Mouse (Mus musculus) cerebellum, adult 2 months (tissue): ENCODE data around the gene Zfp941.

Experiments used
- CTCF ChIP-seq: fragments of 200-500 bp; IDR thresholded peaks from 2 replicates; pipeline ENCODE4 v1.5.1; 2011; ENCODE audit warnings: low read depth, mild to moderate bottlenecking, control low read depth, low read length, moderate library complexity, borderline replicate concordance; ENCODE audit not compliant: insufficient read depth
- POLR2A ChIP-seq: fragments of 200-500 bp; IDR thresholded peaks from 2 replicates; pipeline ENCODE4 v1.6.1; 2011; ENCODE audit warnings: low read length, control low read depth, borderline replicate concordance; ENCODE audit not compliant: insufficient read depth

DNA sequence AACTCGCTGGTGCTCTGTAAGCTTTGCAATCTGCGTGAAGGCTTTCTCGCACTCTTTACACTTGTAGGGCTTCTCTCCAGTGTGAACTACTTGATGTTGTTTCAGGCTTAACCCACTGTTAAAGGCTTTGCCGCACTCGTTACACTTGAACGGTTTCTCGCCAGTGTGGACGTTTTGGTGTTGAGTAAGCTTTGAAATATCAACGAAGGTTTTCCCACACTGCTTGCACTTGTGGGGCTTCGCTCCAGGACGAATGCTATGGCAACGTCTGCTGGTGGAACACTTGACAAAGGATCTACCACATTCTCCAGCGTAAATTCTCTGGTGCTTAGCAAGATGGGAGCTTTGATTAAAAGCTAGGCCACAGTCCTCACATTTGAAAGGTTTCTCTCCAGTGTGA, 10.3 kb downstream of the Zfp941 start:
- no peak for TF ChIP-seq CTCF
- TF ChIP-seq POLR2A, result no peak
